Mouse (Mus musculus): ENCODE data around the gene Enc1. TPM values are rescaled to one million over a fixed set of nuclear protein-coding genes. Genes with fewer than 3 reads are reported as not detected.

Gene Enc1
- polyA plus RNA-seq, 1 experiment from 2014 or later: 0.86 TPM

GRCm38 (mm10) chr13:97245157-97245556 lies 4.3 kb downstream of the Enc1 start:
- Histone ChIP-seq H3K27me3 (ENCODE audit: control insufficient read depth, insufficient read depth, low read depth, low read length) (peaks cover 19% of the 10 kb centered on the region), H3K27ac (ENCODE audit: low read length) (no peak overlapping the region), H3K4me2 (ENCODE audit: low read depth, low read length) (no peak overlapping the region), H3K4me1 (ENCODE audit: control insufficient read depth, low read depth, low read length) (peaks cover 3% of the 10 kb centered on the region; the same call in 1 of the 2 replicates), H3K9me3 (replicated peaks; ENCODE audit: control insufficient read depth, low read length) (no peaks in the 10 kb centered on the region), H3K36me3 (ENCODE audit: control insufficient read depth, insufficient read depth) (no peaks in the 10 kb centered on the region; the same call in 1 of the 2 replicates), H3K4me3 (ENCODE audit: low read depth, low read length) (no peak overlapping the region), H3K9ac (ENCODE audit: low read depth, low read length) (no peak overlapping the region)
- 72% methylated on average over 12 of the region's 12 CpGs for WGBS (ENCODE audit: insufficient replicate concordance)
- ATAC-seq (ENCODE audit: low read depth): no peak

- Histone ChIP-seq H3K4me2 (ENCODE audit: low read depth, low read length) (no peak overlapping the region), H3K4me3 (ENCODE audit: low read depth, low read length) (no peak overlapping the region), H3K9ac (ENCODE audit: low read depth, low read length) (no peak overlapping the region), H3K27me3 (ENCODE audit: control insufficient read depth, insufficient read depth, low read depth, low read length) (peaks cover 8% of the 10 kb centered on the region), H3K27ac (ENCODE audit: low read length) (no peak overlapping the region), H3K36me3 (ENCODE audit: control insufficient read depth, insufficient read depth) (no peaks in the 10 kb centered on the region; the same call in 1 of the 2 replicates), H3K4me1 (ENCODE audit: control insufficient read depth, low read depth, low read length) (no peaks in the 10 kb centered on the region; the same call in 1 of the 2 replicates), H3K9me3 (replicated peaks; ENCODE audit: control insufficient read depth, low read length) (no peaks in the 10 kb centered on the region)
- 82% methylated on average over 16 of the region's 16 CpGs for WGBS (ENCODE audit: insufficient replicate concordance)
- ATAC-seq (ENCODE audit: low read depth): no peak
These were observed 5.3 kb downstream of the Enc1 start for GRCm38 (mm10) chr13:97246217-97246616.

- H3K9me3 ChIP-seq (replicated peaks; ENCODE audit: control insufficient read depth, low read length): no peaks in the 10 kb centered on the region
- no peaks in the 10 kb centered on the region; the same call in 1 of the 2 replicates for H3K4me1 ChIP-seq (ENCODE audit: control insufficient read depth, low read depth, low read length)
- no peaks in the 10 kb centered on the region for H3K27me3 ChIP-seq (ENCODE audit: control insufficient read depth, insufficient read depth, low read depth, low read length)
- H3K27ac ChIP-seq (ENCODE audit: low read length): no peak overlapping the region
- H3K9ac ChIP-seq (ENCODE audit: low read depth, low read length): no peak overlapping the region
- no peak overlapping the region for H3K4me3 ChIP-seq (ENCODE audit: low read depth, low read length)
- 66% methylated on average over 4 of the region's 4 CpGs for WGBS (ENCODE audit: insufficient replicate concordance)
- H3K36me3 ChIP-seq (ENCODE audit: control insufficient read depth, insufficient read depth): no peaks in the 10 kb centered on the region; the same call in 1 of the 2 replicates
- no peak overlapping the region for H3K4me2 ChIP-seq (ENCODE audit: low read depth, low read length)
- ATAC-seq (ENCODE audit: low read depth): no peak
These were observed 6.8 kb downstream of the Enc1 start for GRCm38 (mm10) chr13:97247754-97248153.

- Histone ChIP-seq H3K36me3 (ENCODE audit: control insufficient read depth, insufficient read depth) (no peaks in the 10 kb centered on the region; the same call in 1 of the 2 replicates), H3K9me3 (replicated peaks; ENCODE audit: control insufficient read depth, low read length) (no peaks in the 10 kb centered on the region), H3K27me3 (ENCODE audit: control insufficient read depth, insufficient read depth, low read depth, low read length) (no peaks in the 10 kb centered on the region), H3K4me1 (ENCODE audit: control insufficient read depth, low read depth, low read length) (no peaks in the 10 kb centered on the region; the same call in 1 of the 2 replicates), H3K27ac (ENCODE audit: low read length) (no peak overlapping the region), H3K9ac (ENCODE audit: low read depth, low read length) (no peak overlapping the region), H3K4me2 (ENCODE audit: low read depth, low read length) (no peak overlapping the region), H3K4me3 (ENCODE audit: low read depth, low read length) (no peak overlapping the region)
- no peak for ATAC-seq (ENCODE audit: low read depth)
- 51% methylated on average over 5 of the region's 5 CpGs for WGBS (ENCODE audit: insufficient replicate concordance)
These were observed 8.2 kb downstream of the Enc1 start for GRCm38 (mm10) chr13:97249051-97249461.

GRCm38 (mm10) chr13:97249507-97250078 lies 8.7 kb downstream of the Enc1 start:
- no peak overlapping the region for H3K27ac ChIP-seq (ENCODE audit: low read length)
- H3K9me3 ChIP-seq (replicated peaks; ENCODE audit: control insufficient read depth, low read length): no peaks in the 10 kb centered on the region
- ATAC-seq (ENCODE audit: low read depth): no peak
- H3K4me1 ChIP-seq (ENCODE audit: control insufficient read depth, low read depth, low read length): no peaks in the 10 kb centered on the region; the same call in 1 of the 2 replicates
- H3K27me3 ChIP-seq (ENCODE audit: control insufficient read depth, insufficient read depth, low read depth, low read length): no peaks in the 10 kb centered on the region
- H3K4me2 ChIP-seq (ENCODE audit: low read depth, low read length): no peak overlapping the region
- no peak overlapping the region for H3K9ac ChIP-seq (ENCODE audit: low read depth, low read length)
- no peak overlapping the region for H3K4me3 ChIP-seq (ENCODE audit: low read depth, low read length)
- 73% methylated on average over 5 of the region's 5 CpGs for WGBS (ENCODE audit: insufficient replicate concordance)
- no peaks in the 10 kb centered on the region; the same call in 1 of the 2 replicates for H3K36me3 ChIP-seq (ENCODE audit: control insufficient read depth, insufficient read depth)

- Histone ChIP-seq H3K4me2 (ENCODE audit: low read depth, low read length) (no peak overlapping the region), H3K9ac (ENCODE audit: low read depth, low read length) (no peak overlapping the region), H3K4me1 (ENCODE audit: control insufficient read depth, low read depth, low read length) (no peaks in the 10 kb centered on the region; the same call in 1 of the 2 replicates), H3K9me3 (replicated peaks; ENCODE audit: control insufficient read depth, low read length) (no peaks in the 10 kb centered on the region), H3K27ac (ENCODE audit: low read length) (no peak overlapping the region), H3K36me3 (ENCODE audit: control insufficient read depth, insufficient read depth) (no peaks in the 10 kb centered on the region; the same call in 1 of the 2 replicates), H3K27me3 (ENCODE audit: control insufficient read depth, insufficient read depth, low read depth, low read length) (no peaks in the 10 kb centered on the region), H3K4me3 (ENCODE audit: low read depth, low read length) (no peak overlapping the region)
- no peak for ATAC-seq (ENCODE audit: low read depth)
- WGBS (ENCODE audit: insufficient replicate concordance): 79% methylated on average over 5 of the region's 5 CpGs
These were observed 9.2 kb downstream of the Enc1 start for GRCm38 (mm10) chr13:97250148-97250547.

- Histone ChIP-seq H3K27me3 (ENCODE audit: control insufficient read depth, insufficient read depth, low read depth, low read length) (no peaks in the 10 kb centered on the region), H3K27ac (ENCODE audit: low read length) (no peak overlapping the region), H3K4me1 (ENCODE audit: control insufficient read depth, low read depth, low read length) (no peaks in the 10 kb centered on the region; the same call in 1 of the 2 replicates), H3K9me3 (replicated peaks; ENCODE audit: control insufficient read depth, low read length) (no peaks in the 10 kb centered on the region), H3K4me3 (ENCODE audit: low read depth, low read length) (no peak overlapping the region), H3K9ac (ENCODE audit: low read depth, low read length) (no peak overlapping the region), H3K4me2 (ENCODE audit: low read depth, low read length) (no peak overlapping the region), H3K36me3 (ENCODE audit: control insufficient read depth, insufficient read depth) (no peaks in the 10 kb centered on the region; the same call in 1 of the 2 replicates)
- WGBS (ENCODE audit: insufficient replicate concordance): 76% methylated on average over 20 of the region's 20 CpGs
- ATAC-seq (ENCODE audit: low read depth): no peak
These were observed 9.9 kb downstream of the Enc1 start for GRCm38 (mm10) chr13:97250551-97251380.

- Histone ChIP-seq H3K27me3 (ENCODE audit: control insufficient read depth, insufficient read depth, low read depth, low read length) (no peaks in the 10 kb centered on the region), H3K4me2 (ENCODE audit: low read depth, low read length) (no peak overlapping the region), H3K9ac (ENCODE audit: low read depth, low read length) (no peak overlapping the region), H3K4me1 (ENCODE audit: control insufficient read depth, low read depth, low read length) (no peaks in the 10 kb centered on the region; the same call in 1 of the 2 replicates), H3K4me3 (ENCODE audit: low read depth, low read length) (no peak overlapping the region), H3K36me3 (ENCODE audit: control insufficient read depth, insufficient read depth) (no peaks in the 10 kb centered on the region), H3K9me3 (replicated peaks; ENCODE audit: control insufficient read depth, low read length) (no peaks in the 10 kb centered on the region), H3K27ac (ENCODE audit: low read length) (0 out of 2 replicates have a peak overlapping the region, but pooled peaks have one; percentile 41)
- WGBS (ENCODE audit: insufficient replicate concordance): 61% methylated on average over 7 of the region's 7 CpGs
- ATAC-seq (ENCODE audit: low read depth): peak; percentile 72
These were observed 10.8 kb downstream of the Enc1 start for GRCm38 (mm10) chr13:97251736-97252135.

- no peak overlapping the region for H3K27ac ChIP-seq (ENCODE audit: low read length)
These were observed 11.6 kb downstream of the Enc1 start for GRCm38 (mm10) chr13:97252469-97252868.

More at GRCm38 (mm10) chr13:97252469-97252868, 11.6 kb downstream of the Enc1 start:
- WGBS (ENCODE audit: insufficient replicate concordance): 68% methylated on average over 7 of the region's 7 CpGs
- H3K27me3 ChIP-seq (ENCODE audit: control insufficient read depth, insufficient read depth, low read depth, low read length): no peaks in the 10 kb centered on the region
- no peaks in the 10 kb centered on the region for H3K36me3 ChIP-seq (ENCODE audit: control insufficient read depth, insufficient read depth)
- H3K4me3 ChIP-seq (ENCODE audit: low read depth, low read length): no peak overlapping the region
- no peak overlapping the region for H3K4me2 ChIP-seq (ENCODE audit: low read depth, low read length)
- ATAC-seq (ENCODE audit: low read depth): no peak
- H3K9ac ChIP-seq (ENCODE audit: low read depth, low read length): no peak overlapping the region
- no peaks in the 10 kb centered on the region; the same call in 1 of the 2 replicates for H3K4me1 ChIP-seq (ENCODE audit: control insufficient read depth, low read depth, low read length)
- no peaks in the 10 kb centered on the region for H3K9me3 ChIP-seq (replicated peaks; ENCODE audit: control insufficient read depth, low read length)
